Mouse (Mus musculus): ENCODE measurements around the gene Setd6. TPM values are rescaled to one million over a fixed set of nuclear protein-coding genes. Genes with fewer than 3 reads are reported as not detected.

Setd6 gene
- polyA plus RNA-seq, 1 experiment from 2014 or later, result 23.0 TPM

Small RNA genes lying within 50 kb of the gene (microRNA-seq; reads per million reads assigned to microRNA genes)
- gene Mir7073, result 1.5 reads per million

Other genes with a start within 250 kb of the Setd6 start
- gene Csnk2a2, start 225.8 kb upstream of the Setd6 start, polyA plus RNA-seq (2016; fragmentation: Nextera tagmentation; extraction: Ambion mirVana), result 9.1 and 12.6 TPM in 2 replicates
- 0.20 TPM in 1 of 2 replicates, not detected in the other for gene Ccdc113, start 181.8 kb upstream of the Setd6 start, polyA plus RNA-seq (2016; fragmentation: Nextera tagmentation; extraction: Ambion mirVana)
- not detected in 2 replicates for gene Prss54, start 139.5 kb upstream of the Setd6 start, polyA plus RNA-seq (2016; fragmentation: Nextera tagmentation; extraction: Ambion mirVana)
- 16.1 and 17.2 TPM in 2 replicates for gene Gins3, start 82.4 kb upstream of the Setd6 start, polyA plus RNA-seq (2016; fragmentation: Nextera tagmentation; extraction: Ambion mirVana)
- 130 and 145 TPM in 2 replicates for gene Ndrg4, start 38.9 kb upstream of the Setd6 start, polyA plus RNA-seq (2016; fragmentation: Nextera tagmentation; extraction: Ambion mirVana)
- gene Cnot1, start 91.6 kb downstream of the Setd6 start, polyA plus RNA-seq (2016; fragmentation: Nextera tagmentation; extraction: Ambion mirVana), result 67.5 and 73.7 TPM in 2 replicates
- gene Sap18b, start 109.5 kb downstream of the Setd6 start, polyA plus RNA-seq (2016; fragmentation: Nextera tagmentation; extraction: Ambion mirVana), result 355 and 356 TPM in 2 replicates
- 19.8 and 21.4 TPM in 2 replicates for gene Slc38a7, start 137.7 kb downstream of the Setd6 start, polyA plus RNA-seq (2016; fragmentation: Nextera tagmentation; extraction: Ambion mirVana)
- gene Got2, start 172.7 kb downstream of the Setd6 start, polyA plus RNA-seq (2016; fragmentation: Nextera tagmentation; extraction: Ambion mirVana), result 182 and 196 TPM in 2 replicates